Mouse (Mus musculus): Measurements from ENCODE around the gene Bcar3. TPM values are rescaled to one million over a fixed set of nuclear protein-coding genes. Genes with fewer than 3 reads are reported as not detected.

The Bcar3 gene
- total RNA-seq, 1 experiment from 2014 or later = 51.4 TPM

- no peak for DNase-seq
These were observed 279.7 kb downstream of the Bcar3 start for GRCm38 (mm10) chr3:122573426-122574286.

- no peak for DNase-seq
These were observed 281.0 kb downstream of the Bcar3 start for GRCm38 (mm10) chr3:122574921-122575320.

DNA sequence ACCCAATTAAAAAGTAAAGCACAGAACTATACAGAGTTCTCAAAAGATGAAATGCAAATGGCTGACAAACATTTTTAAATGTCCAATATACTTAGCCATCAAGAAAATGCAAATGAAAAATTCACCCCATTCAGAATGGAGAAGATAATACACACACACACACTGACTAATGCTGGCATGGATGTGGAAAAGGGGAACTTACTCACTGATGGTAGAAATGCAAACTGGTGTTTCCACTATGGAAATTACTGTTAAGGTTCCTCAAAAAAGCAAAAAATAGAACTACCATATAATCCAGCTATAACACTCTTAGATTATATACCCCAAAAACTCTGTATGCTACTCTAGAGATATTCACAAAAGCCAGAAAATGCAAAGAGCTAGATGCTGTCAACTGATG lies 283.4 kb downstream of the Bcar3 start:
- no peak for DNase-seq

Small RNA genes lying within 50 kb of the gene (microRNA-seq; reads per million reads assigned to microRNA genes)
- 22.6 to 38.8 reads per million in 2 experiments for gene Mir760
- 0 reads per million in 2 experiments for gene Mir7657

Other genes starting within 250 kb of the Bcar3 start
- 2.3 and 3.5 TPM in 2 replicates for gene Abca4, start 249.7 kb upstream of the Bcar3 start, total RNA-seq (2021)
- gene Gclm, start 48.6 kb upstream of the Bcar3 start, total RNA-seq (2021) = 60.8 and 92.3 TPM in 2 replicates
- 42.9 and 44.7 TPM in 2 replicates for gene Dnttip2, start 19.7 kb upstream of the Bcar3 start, total RNA-seq (2021)

All from adrenal gland, postnatal 14 days (tissue).